Mouse (Mus musculus) intestine, embryonic 16.5 days (tissue): ENCODE results near the gene Cyfip2. TPM values are rescaled to one million over a fixed set of nuclear protein-coding genes. Genes with fewer than 3 reads are reported as not detected.

Source experiments
- microRNA-seq: library from miRNA; unstranded; fragments of <30 nt; microRNA quantifications from one replicate; pipeline ENCODE4, GENCODE M21; 2016
- polyA plus RNA-seq: library from polyadenylated mRNA; unstranded; fragments of >200 nt; fragmentation: Nextera tagmentation; extraction: Ambion mirVana; gene quantifications from 2 replicates; pipeline ENCODE4 v1.2.1, GENCODE M21; 2015

Gene Cyfip2
- polyA plus RNA-seq, 1 experiment from 2014 or later = 5.7 TPM

Small RNA genes lying within 50 kb of the gene (microRNA-seq; reads per million reads assigned to microRNA genes)
- gene Mir7239 = not detected

Other genes starting within 250 kb of the Cyfip2 start
- 3.7 TPM in 2 replicates for gene Nipal4, start 146.4 kb downstream of the Cyfip2 start, polyA plus RNA-seq
- 0.09 and 0.15 TPM in 2 replicates for gene Fndc9, start 77.3 kb downstream of the Cyfip2 start, polyA plus RNA-seq
- gene Itk, start 76.7 kb upstream of the Cyfip2 start, polyA plus RNA-seq = 0.28 and 0.33 TPM in 2 replicates
- gene Fam71b, start 83.7 kb upstream of the Cyfip2 start, polyA plus RNA-seq = not detected in 2 replicates
- 50.8 and 52.0 TPM in 2 replicates for gene Med7, start 124.1 kb upstream of the Cyfip2 start, polyA plus RNA-seq
- gene Havcr2, start 142.1 kb upstream of the Cyfip2 start, polyA plus RNA-seq = 0.18 and 0.21 TPM in 2 replicates
- gene Gm12169, start 211.4 kb upstream of the Cyfip2 start, polyA plus RNA-seq = not detected in 2 replicates